Mouse (Mus musculus) left cerebral cortex, adult 9 months (tissue): ENCODE measurements around the gene Ldah.
A peak's percentile ranks its signal among the peaks of the same experiment; 100 is the strongest.
"Not testable (repeated sequence)": the region's sequence is repeated elsewhere in the genome, so short reads cannot be mapped to it uniquely, and the experiment has no call there.

Experiments
- DNase-seq, 2 experiments: peaks; one replicate each; pipeline ENCODE4 v3.0.0; 2022; ENCODE audit warnings: low spot score in 2 of 2

Gene Ldah

DNA sequence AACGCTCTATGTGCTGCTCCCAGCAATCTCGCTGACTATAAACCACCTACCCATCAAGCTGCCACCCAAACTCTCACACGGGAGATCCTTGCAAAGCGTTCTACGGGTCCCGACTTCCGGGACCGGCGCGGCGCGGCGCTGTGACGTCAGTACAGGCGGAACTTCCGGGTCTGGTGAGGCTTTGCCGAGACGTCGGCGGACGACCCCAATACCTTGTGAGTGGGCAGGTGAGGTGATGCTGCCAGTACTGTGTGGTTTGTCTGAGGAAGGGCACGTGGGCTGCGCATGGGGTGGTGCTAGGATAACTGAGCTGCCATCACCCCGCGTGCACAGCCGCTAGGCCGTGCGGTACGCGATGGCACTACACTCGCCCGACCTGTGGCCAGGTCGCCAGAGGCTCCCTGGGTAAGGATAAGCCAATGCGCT is at the start of gene Ldah:
Ldah (plus strand) TSS at position 130 of the 426 bp plus-strand sequence.
- DNase-seq: peak; percentile 78 to 88

DNA sequence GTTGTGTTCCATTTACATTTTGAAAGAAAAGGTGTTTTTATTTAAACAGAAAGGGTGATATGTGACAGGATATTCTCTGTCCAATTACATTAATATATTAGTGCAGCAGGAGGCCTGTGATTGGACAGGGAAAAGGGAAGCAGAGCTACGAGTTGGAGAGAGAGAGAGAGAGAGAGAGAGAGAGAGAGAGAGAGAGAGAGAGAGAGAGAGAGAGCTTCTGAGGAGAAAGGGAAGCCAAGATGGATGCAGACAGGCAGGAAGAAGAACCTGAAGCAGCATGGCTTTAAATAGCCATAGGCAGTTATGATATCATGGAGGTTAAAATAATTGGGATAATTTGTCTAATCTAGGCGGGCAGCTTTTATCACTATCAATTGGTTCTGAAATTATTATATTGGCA is 40.2 kb upstream of the Ldah start:
- DNase-seq: no peak

DNA sequence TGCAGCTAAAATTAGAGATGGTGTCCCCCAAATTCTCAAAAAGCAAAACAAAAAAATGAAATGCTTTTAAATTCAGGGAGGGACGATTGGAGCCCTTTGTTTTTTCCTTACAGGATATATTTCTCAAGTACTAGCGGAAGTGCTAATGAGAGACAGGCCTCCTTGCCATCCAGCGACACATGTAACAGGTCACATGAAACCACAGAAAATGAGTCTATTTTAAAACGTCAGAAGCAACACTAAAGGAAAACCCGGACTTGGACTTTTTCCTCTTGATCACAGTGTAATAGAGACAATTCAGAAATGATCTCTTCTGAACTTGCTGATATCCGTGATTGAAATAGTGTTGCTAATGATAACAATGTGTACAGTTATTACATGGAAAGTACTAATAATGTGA is 27.0 kb upstream of the Ldah start:
- no peak for DNase-seq

DNA sequence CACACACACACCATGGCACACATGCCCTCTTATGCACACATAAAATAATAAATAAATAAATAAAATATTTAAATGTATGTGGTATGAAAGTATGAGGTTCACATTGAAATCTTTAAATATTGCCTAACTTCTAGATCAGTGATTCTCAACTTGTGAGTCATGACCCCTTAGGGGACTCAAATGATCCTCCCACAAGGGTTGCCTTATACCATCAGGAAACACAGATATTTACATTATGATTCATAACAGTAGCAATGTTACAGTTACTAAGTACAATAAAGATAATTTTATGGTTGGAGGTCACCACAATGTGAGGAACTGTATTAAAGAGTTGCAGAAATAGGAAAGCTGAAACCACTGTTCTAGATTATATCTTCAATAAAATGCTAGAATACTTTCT is 26.2 kb upstream of the Ldah start:
- DNase-seq: no peak

DNA sequence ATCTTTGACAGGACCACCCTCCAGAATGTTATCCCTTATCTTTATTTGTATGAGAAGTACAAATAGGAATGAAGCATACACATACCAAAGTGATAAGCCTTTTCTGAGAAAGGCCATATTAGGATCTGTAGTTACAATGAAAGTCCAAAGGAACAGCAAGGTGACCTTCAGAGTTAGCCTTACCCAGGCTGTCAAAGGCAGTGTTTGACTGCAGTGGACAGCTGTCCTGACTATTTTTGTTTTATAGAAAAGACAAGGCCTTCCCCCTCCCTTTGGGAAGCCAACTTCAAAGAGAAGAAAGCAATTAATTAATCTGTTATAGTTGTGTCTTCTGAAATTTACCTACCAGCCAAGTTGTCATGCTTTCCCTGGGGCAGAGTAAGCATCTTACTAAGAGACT is 23.4 kb upstream of the Ldah start:
- DNase-seq: no peak

- DNase-seq: no peak
Observed at GRCm38 (mm10) chr12:8188161-8188560, 19.7 kb upstream of the Ldah start.

DNA sequence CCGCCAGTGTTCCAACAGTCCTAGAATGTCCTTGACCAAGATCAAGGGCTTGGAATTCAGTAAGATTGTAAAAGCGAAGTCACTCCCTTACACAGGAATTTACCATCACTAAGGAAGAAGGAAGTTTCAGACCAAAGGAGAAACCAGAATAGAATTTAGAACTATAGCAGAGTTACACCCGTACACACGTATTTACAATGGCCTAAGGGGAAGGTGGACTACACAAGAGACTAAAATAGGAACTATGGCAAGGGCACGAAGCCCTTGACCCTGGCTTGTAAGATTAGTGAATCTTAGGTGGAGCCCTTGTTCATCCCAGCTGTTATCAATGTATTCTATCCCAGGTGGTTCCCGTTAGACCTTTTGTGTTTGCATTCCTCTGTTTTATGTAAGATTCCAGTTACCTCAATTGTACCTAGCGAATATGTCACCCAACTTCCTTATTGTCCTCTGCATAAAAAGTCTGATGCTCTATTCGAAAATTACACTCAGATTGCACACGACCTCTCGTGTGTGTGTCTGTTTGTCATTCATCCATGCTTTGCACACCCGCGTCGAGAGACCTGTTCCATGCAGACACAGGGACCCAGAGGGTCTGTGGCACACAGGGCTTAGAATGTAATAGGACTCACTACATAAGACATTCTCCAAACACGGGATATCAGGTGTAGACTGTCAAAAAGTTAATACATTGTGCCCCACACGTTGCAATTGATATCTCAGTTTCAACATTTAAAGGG is 18.9 kb upstream of the Ldah start:
- not testable (repeated sequence) for DNase-seq

DNA sequence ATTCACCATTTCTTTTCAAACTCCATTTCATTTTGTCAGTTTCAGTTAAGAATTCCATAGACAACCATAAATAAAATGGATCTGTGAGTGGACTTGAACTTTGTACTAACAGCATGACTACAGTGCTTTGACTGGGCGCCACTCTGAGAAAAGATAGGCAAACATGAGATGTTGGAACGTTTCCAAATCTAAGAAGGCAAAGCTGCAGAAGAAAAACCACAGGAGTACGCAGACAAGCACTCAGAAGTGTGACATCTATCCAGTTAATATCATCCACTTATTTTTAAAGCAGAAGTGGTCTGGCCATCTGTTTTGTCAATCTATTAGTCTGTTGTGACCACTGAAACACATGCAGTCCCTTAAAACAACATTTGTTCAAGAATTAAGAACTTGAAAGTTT is 18.2 kb upstream of the Ldah start:
- no peak for DNase-seq

DNA sequence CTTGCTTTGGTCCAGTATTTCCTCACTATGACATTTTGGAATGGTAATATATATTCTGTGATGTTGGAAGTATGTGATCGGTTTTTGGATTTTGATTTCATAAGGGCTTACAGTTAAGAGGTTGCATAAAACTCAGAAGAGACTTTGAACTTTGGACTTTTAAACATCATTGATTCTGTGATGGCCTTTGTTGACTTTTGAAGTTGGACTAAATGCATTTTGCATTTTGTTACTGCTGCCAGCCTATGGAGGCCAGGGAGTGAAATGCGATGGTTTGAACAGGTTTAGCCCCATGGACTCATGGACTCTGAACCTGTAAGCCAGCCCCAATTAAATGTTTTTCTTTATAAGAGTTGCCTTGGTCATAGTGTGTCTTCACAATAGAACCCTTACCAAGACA is 2.2 kb upstream of the Ldah start:
- no peak for DNase-seq

DNA sequence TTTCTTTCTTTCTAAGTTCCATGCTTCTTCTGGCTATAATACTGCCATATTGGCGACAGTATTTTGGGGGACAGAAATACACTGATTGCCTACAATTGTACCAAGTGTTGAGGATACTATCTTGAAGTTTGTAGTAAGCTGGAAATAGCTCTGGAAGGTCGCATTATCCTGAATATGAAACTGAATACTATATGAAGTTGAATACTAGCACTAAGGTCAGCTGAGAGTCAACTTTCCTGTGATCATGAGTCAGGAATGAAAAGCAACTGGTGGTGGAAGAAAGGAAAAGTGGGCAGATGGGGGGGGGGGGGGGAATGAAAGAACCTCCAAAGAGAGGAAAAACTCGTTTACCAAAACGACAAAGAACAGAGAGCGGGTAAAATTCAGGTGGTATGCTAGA is 329 bp upstream of the Ldah start:
- no peak for DNase-seq

GRCm38 (mm10) chr12:8216392-8217280 is 8.7 kb downstream of the Ldah start:
- peak; percentile 5 to 50 for DNase-seq

GRCm38 (mm10) chr12:8223036-8223435 is 15.1 kb downstream of the Ldah start:
- DNase-seq: no peak

DNA sequence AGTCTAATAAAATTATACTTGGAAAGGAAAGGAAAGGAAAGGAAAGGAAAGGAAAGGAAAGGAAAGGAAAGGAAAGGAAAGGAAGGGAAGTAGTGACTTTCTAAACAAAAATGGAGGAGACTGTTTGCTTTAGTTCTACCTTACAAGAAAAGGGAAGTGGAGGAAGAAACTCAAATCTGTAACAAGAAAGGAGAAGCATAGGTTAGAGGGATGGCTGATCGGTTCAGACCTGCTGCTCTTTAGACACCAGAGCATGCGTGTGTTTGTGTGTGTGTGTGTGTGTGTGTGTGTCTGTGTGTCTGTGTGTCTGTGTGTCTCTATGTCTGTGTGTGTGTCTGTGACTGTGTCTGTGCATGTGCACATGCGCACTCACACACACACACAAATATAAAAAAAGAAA is 23.2 kb downstream of the Ldah start:
- no peak for DNase-seq

DNA sequence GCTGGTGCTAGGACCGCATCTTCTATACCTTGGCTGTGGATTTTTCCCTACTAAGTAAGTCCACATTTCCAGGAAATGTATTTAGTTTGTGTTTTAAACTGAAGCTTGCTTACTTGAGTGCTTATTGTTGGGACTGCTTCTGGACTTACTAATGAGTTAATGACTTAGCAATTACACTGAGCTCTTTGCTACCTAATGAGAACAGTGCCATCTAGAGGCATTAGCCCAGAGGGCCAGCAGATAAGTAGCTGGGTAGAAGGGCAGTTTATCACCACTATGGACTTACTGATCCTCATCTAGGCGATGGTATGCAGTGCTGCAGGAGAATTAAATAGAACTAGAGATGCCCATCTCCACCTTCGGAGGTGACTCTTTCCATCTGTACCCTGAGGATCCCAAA is 24.8 kb downstream of the Ldah start:
- DNase-seq: peak in 1 of 2 experiments; percentile 17

DNA sequence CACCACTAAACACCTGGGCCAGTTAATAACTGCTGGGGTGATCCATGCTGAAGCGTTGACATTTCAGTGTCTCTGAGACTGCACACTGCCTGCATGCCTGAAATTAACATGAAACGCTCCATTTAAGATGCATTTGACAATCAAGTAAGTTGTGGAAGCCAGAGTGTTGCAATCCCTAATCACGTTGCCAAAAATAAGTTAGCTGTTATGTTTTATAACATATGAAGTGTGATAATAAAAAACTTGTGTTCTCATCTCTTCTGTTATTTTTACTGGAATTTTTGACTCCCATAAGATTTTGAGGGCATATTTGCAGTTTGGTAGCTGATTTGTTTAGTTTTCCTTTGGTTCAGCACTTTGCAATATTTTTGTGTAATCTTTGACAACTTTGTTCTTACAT is 34.3 kb downstream of the Ldah start:
- no peak for DNase-seq

- no peak for DNase-seq
Observed at GRCm38 (mm10) chr12:8244746-8245145, 36.8 kb downstream of the Ldah start.

GRCm38 (mm10) chr12:8260297-8260696 is 52.4 kb downstream of the Ldah start:
- no peak for DNase-seq

DNA sequence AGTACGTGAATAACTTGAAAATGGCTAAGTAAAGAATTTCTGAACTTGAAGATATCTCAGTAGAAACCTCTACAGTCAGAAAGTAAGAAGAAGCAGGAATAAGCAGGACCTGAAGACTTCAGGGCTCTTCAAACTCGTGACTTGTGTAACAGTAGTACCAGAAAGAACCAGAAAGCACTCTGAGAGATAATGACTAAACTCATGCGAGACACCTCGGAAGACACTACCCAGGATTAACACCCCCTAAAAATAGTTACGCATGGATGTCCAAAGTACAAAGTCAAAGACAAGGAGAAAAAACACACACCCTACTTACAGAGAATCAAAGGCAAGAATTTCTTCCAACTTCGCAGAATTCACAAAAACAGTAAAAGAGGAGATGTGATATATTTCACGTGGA is 58.4 kb downstream of the Ldah start:
- no peak for DNase-seq

- DNase-seq: no peak
Observed at GRCm38 (mm10) chr12:8269627-8270026, 61.7 kb downstream of the Ldah start.

DNA sequence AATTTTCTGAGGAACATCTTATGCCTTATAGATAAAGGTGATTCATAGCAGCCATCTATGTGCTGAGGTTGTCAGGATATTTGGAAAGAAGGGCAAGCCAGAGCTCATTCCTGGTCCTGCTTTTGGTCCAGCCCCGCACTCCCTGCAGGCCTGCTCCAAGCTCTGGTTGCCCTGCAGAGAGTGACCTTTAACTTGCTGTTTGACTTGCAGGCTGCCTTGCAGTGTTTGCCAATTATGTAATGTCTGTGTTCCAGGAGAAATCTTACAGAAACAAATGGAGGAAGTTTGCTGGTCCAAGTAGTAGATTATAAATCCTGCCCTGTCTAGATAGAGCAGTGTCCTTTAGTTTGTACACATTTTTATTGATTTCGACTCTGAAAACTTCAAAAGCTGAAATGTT is 63.5 kb downstream of the Ldah start:
- DNase-seq: no peak

DNA sequence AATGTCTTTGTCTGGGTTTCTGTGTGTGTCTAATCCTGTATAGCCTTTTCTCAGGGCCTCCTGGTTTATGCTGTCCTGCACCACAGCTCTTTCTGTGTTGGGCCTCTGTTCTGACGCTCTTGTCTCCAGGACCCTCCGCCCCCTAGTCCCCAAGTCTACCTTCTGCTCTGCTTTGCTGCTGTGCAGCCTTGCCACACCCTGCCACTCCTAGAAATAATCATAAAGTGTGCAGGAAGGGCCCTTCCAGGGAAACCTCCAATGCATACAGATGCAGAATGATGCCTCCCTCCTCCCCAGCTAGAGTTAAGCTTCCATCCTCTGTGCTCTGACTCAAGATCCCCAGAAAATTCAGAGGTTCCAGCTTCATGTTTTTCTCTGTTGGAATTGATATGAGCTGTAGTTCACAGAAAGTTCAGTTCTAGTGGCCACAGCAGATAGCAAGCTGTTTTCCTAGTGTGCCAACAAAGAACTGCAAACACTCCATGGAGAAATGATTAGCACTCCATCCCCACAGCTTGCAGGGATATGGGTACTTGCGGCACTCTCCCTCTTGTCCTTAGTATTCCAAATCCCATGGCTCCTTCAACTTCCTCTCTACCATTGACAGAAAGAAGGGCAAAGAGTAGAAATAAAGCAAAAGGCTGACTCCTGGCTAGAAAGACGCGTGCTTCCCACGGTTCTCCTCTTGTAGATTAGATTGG is 65.7 kb downstream of the Ldah start:
- no peak for DNase-seq

DNA sequence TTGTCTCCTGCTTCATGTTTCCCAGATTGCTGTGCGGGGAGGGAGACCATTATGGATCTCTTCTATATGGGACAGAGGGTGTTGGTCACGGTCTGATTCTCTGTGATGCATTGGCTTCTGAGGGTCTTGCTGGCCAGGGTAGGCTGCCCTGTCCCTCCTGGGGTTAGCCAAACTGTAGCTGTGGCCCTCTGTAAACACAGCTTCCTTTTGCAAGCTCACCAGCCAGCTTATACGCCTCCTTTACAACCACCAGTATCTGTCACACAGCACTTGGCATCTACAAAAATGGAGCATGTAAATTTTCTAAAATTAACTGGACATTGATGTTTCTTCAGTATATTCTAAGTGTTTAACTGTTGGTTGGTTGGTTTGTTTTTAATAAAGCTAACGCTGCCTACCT is 67.5 kb downstream of the Ldah start:
- no peak for DNase-seq
